Mouse (Mus musculus): ENCODE results near the gene Fndc3a.

- TF ChIP-seq POLR2A (IDR thresholded peaks at IDR 0.05; ENCODE audit: borderline replicate concordance, control insufficient read depth, low read depth, low read length), result no peak
- TF ChIP-seq CTCF (IDR thresholded peaks at IDR 0.05; ENCODE audit: control insufficient read depth, insufficient read depth, low read length), result no peak
Measured at GRCm38 (mm10) chr14:72684857-72685370, 24.9 kb downstream of the Fndc3a start.

Measured in bone marrow, adult 2 months (tissue).